Mouse (Mus musculus) kidney, embryonic 16.5 days (tissue): Measurements from ENCODE around the gene Fras1. TPM values are rescaled to one million over a fixed set of nuclear protein-coding genes. Genes with fewer than 3 reads are reported as not detected.

ENCODE experiments used
- ATAC-seq: fragments of 200-750 bp; cut with Nextera tagmentation; 2 replicates; pipeline ENCODE4 v1.8.0; 2017; ENCODE audit warnings: moderate TSS enrichment; ENCODE audit not compliant: low FRiP score, low TSS enrichment
- H3K27ac ChIP-seq: fragments of 300-500 bp; sonication (generic); 2 replicates; pipeline ENCODE4 v1.5.1; 2014; ENCODE audit warnings: low read length
- H3K27me3 ChIP-seq: fragments of 300-500 bp; sonication (generic); 2 replicates; pipeline ENCODE4 v1.6.1; 2014; ENCODE audit warnings: low read length, control low read depth, mixed read lengths; ENCODE audit not compliant: insufficient read depth
- H3K36me3 ChIP-seq: fragments of 300-500 bp; sonication (generic); 2 replicates; pipeline ENCODE4 v1.6.1; 2014; ENCODE audit warnings: low read length, control low read depth, mixed read lengths; ENCODE audit not compliant: insufficient read depth
- H3K4me1 ChIP-seq: fragments of 300-500 bp; sonication (generic); 2 replicates; pipeline ENCODE4 v1.6.1; 2014; ENCODE audit warnings: low read length, control low read depth, mixed read lengths; ENCODE audit not compliant: insufficient read depth
- H3K4me2 ChIP-seq: fragments of 300-500 bp; sonication (generic); replicated peaks from 2 replicates; pipeline ENCODE4 v1.6.1; 2014; ENCODE audit warnings: low read depth, low read length
- H3K4me3 ChIP-seq: fragments of 300-500 bp; sonication (generic); 2 replicates; pipeline ENCODE4 v1.5.1; 2014; ENCODE audit warnings: mild to moderate bottlenecking, low read length
- H3K9ac ChIP-seq: fragments of 300-500 bp; sonication (generic); replicated peaks from 2 replicates; pipeline ENCODE4 v1.6.1; 2014; ENCODE audit warnings: low read length
- H3K9me3 ChIP-seq: fragments of 300-500 bp; sonication (generic); 2 replicates; pipeline ENCODE4 v1.6.1; 2016; ENCODE audit warnings: low read length, control low read depth
- WGBS: fragments of 180-500 bp; shearing (Covaris S2); extraction: QIAGEN DNeasy Blood & Tissue Kit; methylation state at CpG from one replicate; pipeline ENCODE4 v1.1.7; 2014; 5-methylcytosine and 5-hydroxymethylcytosine counted together
- polyA plus RNA-seq: library from polyadenylated mRNA; unstranded; fragments of >200 nt; fragmentation: Nextera tagmentation; extraction: Ambion mirVana; gene quantifications from 2 replicates; pipeline ENCODE4 v1.2.1, GENCODE M21; 2015

The Fras1 gene
- polyA plus RNA-seq, 1 experiment from 2014 or later = 30.3 TPM

GRCm38 (mm10) chr5:96501783-96502182 is 128.0 kb downstream of the Fras1 start:
- H3K9me3 ChIP-seq = peaks cover 3% of the 10 kb centered on the region; the same call in 1 of the 2 replicates
- H3K4me2 ChIP-seq = no peak overlapping the region
- no peak overlapping the region for H3K9ac ChIP-seq
- 0 out of 2 replicates have a peak, but pooled peaks cover 8% of the 10 kb centered on the region for H3K4me1 ChIP-seq
- peak overlapping the region; percentile 61 for H3K27ac ChIP-seq
- no peaks in the 10 kb centered on the region for H3K27me3 ChIP-seq
- 77% methylated on average over 4 of the region's 4 CpGs for WGBS
- no peak overlapping the region for H3K4me3 ChIP-seq
- H3K36me3 ChIP-seq = no peaks in the 10 kb centered on the region
- 0 out of 2 replicates have a peak, but pooled peaks have one; percentile 13 for ATAC-seq

DNA sequence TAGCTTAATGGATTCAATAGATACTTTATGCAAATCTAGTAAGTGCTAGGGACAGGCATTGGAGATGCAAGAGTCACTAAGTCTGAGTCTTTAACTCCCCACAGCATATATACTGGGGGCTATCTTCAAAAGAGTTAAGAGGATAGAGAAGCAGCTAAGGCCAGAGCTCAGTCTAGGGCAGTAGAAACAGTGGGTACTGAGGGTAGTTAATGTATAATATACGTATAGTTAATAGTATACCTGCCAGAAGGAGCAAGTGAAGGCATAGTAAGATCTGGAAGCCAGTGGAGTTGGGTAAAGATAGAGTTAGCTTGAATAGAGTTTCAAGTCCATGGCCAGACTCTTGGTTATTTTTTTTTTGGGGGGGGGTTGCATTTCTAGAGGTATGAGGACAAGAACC is 128.6 kb downstream of the Fras1 start:
- Histone ChIP-seq H3K9ac (no peak overlapping the region), H3K36me3 (no peaks in the 10 kb centered on the region), H3K27me3 (no peaks in the 10 kb centered on the region), H3K4me3 (no peak overlapping the region), H3K27ac (peak overlapping the region; percentile 61; the same call in 1 of the 2 replicates), H3K4me1 (0 out of 2 replicates have a peak, but pooled peaks cover 8% of the 10 kb centered on the region), H3K4me2 (no peak overlapping the region), H3K9me3 (peaks cover 3% of the 10 kb centered on the region; the same call in 1 of the 2 replicates)
- WGBS = 52% methylated on average over 1 of the region's 1 CpGs
- ATAC-seq = peak; percentile 88

DNA sequence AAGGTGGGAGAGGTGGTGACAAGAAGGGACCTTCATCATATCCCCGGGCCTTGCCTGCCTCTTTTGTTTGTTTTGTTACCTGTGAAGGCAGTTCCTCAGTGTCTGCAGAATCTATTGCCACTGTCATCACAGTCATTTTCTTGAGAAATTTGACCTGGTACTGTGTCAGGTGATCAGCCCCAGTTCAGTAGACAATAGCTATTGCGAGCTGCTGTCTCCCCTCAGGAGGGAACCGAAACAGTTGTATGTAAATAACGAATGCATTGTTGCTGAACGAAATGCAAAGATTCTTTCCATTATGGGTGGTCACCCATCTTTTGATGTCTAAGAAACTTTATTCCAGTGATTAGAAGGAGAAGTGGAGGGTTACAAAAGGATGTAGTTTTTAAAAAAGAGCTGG is 137.2 kb downstream of the Fras1 start:
- Histone ChIP-seq H3K4me1 (peaks cover 11% of the 10 kb centered on the region), H3K9me3 (no peaks in the 10 kb centered on the region), H3K4me3 (no peak overlapping the region), H3K36me3 (no peaks in the 10 kb centered on the region), H3K27ac (no peak overlapping the region), H3K27me3 (no peaks in the 10 kb centered on the region), H3K9ac (no peak overlapping the region), H3K4me2 (no peak overlapping the region)
- 68% methylated on average over 5 of the region's 5 CpGs for WGBS
- ATAC-seq = no peak

DNA sequence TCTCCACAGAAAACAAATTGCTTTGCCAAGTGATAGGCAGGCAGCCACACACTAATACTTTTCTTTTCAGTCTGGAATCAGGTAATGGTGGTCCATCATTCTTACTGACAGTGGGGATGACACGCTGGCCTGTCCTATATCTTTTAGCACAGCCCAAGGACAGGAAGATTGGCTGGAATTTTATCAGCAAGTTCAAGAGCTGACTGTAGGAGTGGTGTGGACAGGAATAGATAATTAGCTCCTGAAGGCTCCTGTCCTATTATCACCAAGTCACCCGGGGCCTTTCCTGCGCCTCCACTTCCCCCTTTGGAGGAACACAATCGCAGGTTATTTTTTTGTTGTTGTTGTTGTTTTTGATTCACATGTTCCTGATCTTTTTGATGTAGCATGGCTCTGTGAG is 139.6 kb downstream of the Fras1 start:
- peaks cover 14% of the 10 kb centered on the region for H3K4me1 ChIP-seq
- no peaks in the 10 kb centered on the region for H3K36me3 ChIP-seq
- no peak overlapping the region for H3K4me3 ChIP-seq
- ATAC-seq = no peak
- H3K4me2 ChIP-seq = no peak overlapping the region
- no peak overlapping the region for H3K9ac ChIP-seq
- WGBS = 85% methylated on average over 4 of the region's 4 CpGs
- no peaks in the 10 kb centered on the region for H3K27me3 ChIP-seq
- no peak overlapping the region for H3K27ac ChIP-seq
- no peaks in the 10 kb centered on the region for H3K9me3 ChIP-seq

GRCm38 (mm10) chr5:96515860-96516311 is 142.1 kb downstream of the Fras1 start:
- peak; percentile 89 for ATAC-seq
- 40% methylated on average over 3 of the region's 3 CpGs for WGBS
- peak overlapping the region; percentile 92 for H3K27ac ChIP-seq

GRCm38 (mm10) chr5:96516329-96516728 is 142.6 kb downstream of the Fras1 start:
- no peak overlapping the region for H3K4me2 ChIP-seq
- peaks cover 24% of the 10 kb centered on the region for H3K4me1 ChIP-seq
- H3K4me3 ChIP-seq = no peak overlapping the region
- H3K9ac ChIP-seq = peak overlapping the region; percentile 22; the same call in 1 of the 2 replicates
- WGBS = 34% methylated on average over 6 of the region's 6 CpGs
- H3K36me3 ChIP-seq = no peaks in the 10 kb centered on the region
- ATAC-seq = peak; percentile 79
- no peaks in the 10 kb centered on the region for H3K27me3 ChIP-seq
- H3K27ac ChIP-seq = peak overlapping the region; percentile 92
- no peaks in the 10 kb centered on the region for H3K9me3 ChIP-seq

More at GRCm38 (mm10) chr5:96515860-96516311, 142.1 kb downstream of the Fras1 start:
- Histone ChIP-seq H3K9me3 (no peaks in the 10 kb centered on the region), H3K27me3 (no peaks in the 10 kb centered on the region), H3K9ac (peak overlapping the region; percentile 22; the same call in 1 of the 2 replicates), H3K36me3 (no peaks in the 10 kb centered on the region), H3K4me3 (no peak overlapping the region), H3K4me1 (peaks cover 20% of the 10 kb centered on the region), H3K4me2 (no peak overlapping the region)

GRCm38 (mm10) chr5:96521541-96521940 is 147.8 kb downstream of the Fras1 start:
- whole genome bisulfite sequencing = 61% methylated on average over 9 of the region's 9 CpGs
- peak overlapping the region; percentile 76 for H3K27ac ChIP-seq

DNA sequence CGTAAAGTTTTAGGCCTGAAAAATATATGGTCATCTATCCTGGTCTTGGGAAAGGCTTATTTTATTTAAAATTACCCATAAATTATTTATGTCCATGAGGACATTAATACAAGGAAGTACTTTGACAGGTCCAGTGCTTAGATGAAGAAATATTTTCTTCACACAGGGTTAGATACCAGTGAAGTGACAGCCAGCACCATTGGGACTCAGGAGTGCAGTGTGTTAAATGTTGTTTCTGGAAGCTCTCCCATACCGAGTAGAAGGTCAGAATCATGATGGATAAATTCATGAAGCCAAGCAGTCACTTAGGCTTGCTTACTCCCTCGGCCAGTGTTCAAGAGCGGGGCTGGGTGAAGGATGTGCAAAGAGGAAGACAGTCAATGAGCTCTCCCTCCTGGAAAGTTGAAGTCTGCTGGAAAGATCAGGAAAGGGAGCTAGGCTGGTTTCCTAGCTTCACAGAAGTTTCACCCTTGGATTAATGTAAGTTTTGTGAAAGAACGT is 149.2 kb downstream of the Fras1 start:
- 58% methylated on average over 5 of the region's 5 CpGs for whole genome bisulfite sequencing
- no peaks in the 10 kb centered on the region for H3K9me3 ChIP-seq
- no peak overlapping the region for H3K27ac ChIP-seq
- H3K4me2 ChIP-seq = no peak overlapping the region
- no peaks in the 10 kb centered on the region for H3K27me3 ChIP-seq
- H3K4me3 ChIP-seq = no peak overlapping the region
- H3K9ac ChIP-seq = no peak overlapping the region
- no peaks in the 10 kb centered on the region for H3K36me3 ChIP-seq
- peaks cover 21% of the 10 kb centered on the region for H3K4me1 ChIP-seq
- ATAC-seq = peak; percentile 90; the same call in 1 of the 2 replicates

More at GRCm38 (mm10) chr5:96521541-96521940, 147.8 kb downstream of the Fras1 start:
- Histone ChIP-seq H3K9ac (no peak overlapping the region), H3K9me3 (no peaks in the 10 kb centered on the region), H3K27me3 (no peaks in the 10 kb centered on the region), H3K4me3 (no peak overlapping the region), H3K4me2 (0 out of 2 replicates have a peak overlapping the region, but pooled peaks have one; percentile 26), H3K36me3 (no peaks in the 10 kb centered on the region), H3K4me1 (peaks cover 21% of the 10 kb centered on the region)
- ATAC-seq = 0 out of 2 replicates have a peak, but pooled peaks have one; percentile 39

- no peak overlapping the region for H3K27ac ChIP-seq
- no peak for ATAC-seq
- no peaks in the 10 kb centered on the region for H3K36me3 ChIP-seq
- H3K4me1 ChIP-seq = peaks cover 5% of the 10 kb centered on the region; the same call in 1 of the 2 replicates
- 86% methylated on average over 7 of the region's 7 CpGs for WGBS
- no peaks in the 10 kb centered on the region for H3K9me3 ChIP-seq
- H3K9ac ChIP-seq = no peak overlapping the region
- no peak overlapping the region for H3K4me3 ChIP-seq
- H3K4me2 ChIP-seq = no peak overlapping the region
- no peaks in the 10 kb centered on the region for H3K27me3 ChIP-seq
Observed at GRCm38 (mm10) chr5:96528296-96528695, 154.5 kb downstream of the Fras1 start.

DNA sequence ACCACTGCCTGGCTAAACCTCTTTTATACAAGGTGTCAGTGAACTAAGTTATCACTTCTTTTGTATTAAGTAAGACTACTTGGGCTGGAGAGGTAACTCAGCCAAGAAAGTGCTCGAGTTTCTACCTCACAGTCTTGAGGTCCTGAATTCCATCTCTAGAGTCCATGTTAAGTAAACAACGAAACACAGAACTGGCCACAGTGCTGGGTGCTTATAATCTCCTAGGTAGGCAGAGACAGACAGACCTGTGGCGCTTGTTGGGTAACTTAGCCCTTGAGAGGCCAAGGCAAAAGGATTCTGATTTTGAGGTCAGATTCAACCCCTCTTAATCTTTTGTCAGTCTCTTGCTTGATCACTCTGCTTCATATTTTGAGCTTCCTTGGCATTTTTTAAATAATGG is 156.8 kb downstream of the Fras1 start:
- no peak overlapping the region for H3K4me3 ChIP-seq
- 81% methylated on average over 3 of the region's 3 CpGs for WGBS

More for the DNA sequence above, 156.8 kb downstream of the Fras1 start:
- Histone ChIP-seq H3K9ac (no peak overlapping the region), H3K4me2 (no peak overlapping the region), H3K36me3 (no peaks in the 10 kb centered on the region), H3K27ac (no peak overlapping the region), H3K9me3 (no peaks in the 10 kb centered on the region), H3K4me1 (no peaks in the 10 kb centered on the region), H3K27me3 (no peaks in the 10 kb centered on the region)
- no peak for ATAC-seq
